Mouse (Mus musculus) olfactory bulb, adult 2 months (tissue): ENCODE measurements around the gene Ly86.

ENCODE experiments used
- CTCF ChIP-seq: fragments of 200-500 bp; IDR thresholded peaks from 2 replicates; pipeline ENCODE4 v1.5.1; 2012; ENCODE audit warnings: low read depth, mild to moderate bottlenecking, low read length, moderate library complexity; ENCODE audit not compliant: insufficient read depth
- POLR2A ChIP-seq: fragments of 200-500 bp; IDR thresholded peaks from 2 replicates; pipeline ENCODE4 v1.6.1; 2012; ENCODE audit warnings: mild to moderate bottlenecking, low read depth, low read length, moderate library complexity; ENCODE audit not compliant: insufficient read depth

GRCm38 (mm10) chr13:37332779-37333543 is 12.0 kb upstream of the Ly86 start:
- no peak for TF ChIP-seq CTCF
- TF ChIP-seq POLR2A = no peak
